Mouse (Mus musculus): ENCODE data around the gene Atpaf1. TPM values are rescaled to one million over a fixed set of nuclear protein-coding genes. Genes with fewer than 3 reads are reported as not detected.

The Atpaf1 gene
- polyA plus RNA-seq, 1 experiment from 2014 or later: 31.1 TPM

DNA sequence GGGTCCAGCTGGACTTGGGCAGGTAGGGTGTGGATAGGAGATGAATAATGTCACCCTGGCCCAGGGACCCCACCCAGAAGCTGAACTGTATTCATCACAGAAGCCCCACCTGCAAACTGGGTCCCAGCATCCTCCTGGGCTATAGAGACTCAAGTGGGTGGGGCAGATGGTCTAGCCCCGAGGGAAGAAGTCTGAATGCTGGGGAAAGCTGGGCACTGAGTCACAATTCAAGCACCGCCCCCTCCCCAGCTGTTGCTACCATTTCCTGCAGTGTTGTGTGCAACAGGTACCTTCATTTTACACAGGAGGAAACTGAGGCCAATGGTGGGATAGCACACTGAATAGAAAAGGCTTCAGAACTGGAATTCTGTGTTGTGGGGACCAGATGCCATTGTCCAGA lies 47.4 kb downstream of the Atpaf1 start:
- Histone ChIP-seq H3K36me3 (ENCODE audit: poor library complexity, severe bottlenecking) (no peaks in the 10 kb centered on the region; the same call in 1 of the 2 replicates), H3K9me3 (replicated peaks) (no peaks in the 10 kb centered on the region), H3K27ac (no peak overlapping the region), H3K9ac (no peak overlapping the region), H3K4me3 (no peak overlapping the region), H3K4me1 (peaks cover 7% of the 10 kb centered on the region; the same call in 1 of the 2 replicates), H3K4me2 (no peak overlapping the region), H3K27me3 (peaks cover 11% of the 10 kb centered on the region; the same call in 1 of the 2 replicates)
- no peak for ATAC-seq
- 50% methylated on average over 2 of the region's 2 CpGs for WGBS

DNA sequence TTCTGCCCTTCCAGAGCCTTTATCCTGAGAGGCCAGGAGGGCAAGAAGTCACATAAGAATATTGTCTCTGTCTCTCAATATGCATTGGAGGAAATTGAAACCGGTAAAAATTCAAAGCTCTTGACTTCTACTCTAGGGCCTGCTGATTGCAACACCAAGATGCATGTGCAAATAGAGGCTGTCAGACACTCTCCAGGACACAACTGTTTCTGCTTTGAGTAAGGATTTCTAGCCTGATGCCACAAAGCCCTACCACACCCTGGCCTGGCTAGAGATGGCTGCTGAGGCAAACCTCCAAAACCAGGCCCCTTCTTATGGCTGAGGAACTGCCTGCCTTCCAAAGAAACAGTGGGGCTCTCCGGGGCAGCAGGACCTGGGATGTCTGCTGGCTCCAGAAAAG lies 51.0 kb downstream of the Atpaf1 start:
- ATAC-seq: no peak
- Histone ChIP-seq H3K9ac (no peak overlapping the region), H3K4me1 (peaks cover 7% of the 10 kb centered on the region), H3K27ac (no peak overlapping the region), H3K36me3 (ENCODE audit: poor library complexity, severe bottlenecking) (no peaks in the 10 kb centered on the region; the same call in 1 of the 2 replicates), H3K9me3 (replicated peaks) (no peaks in the 10 kb centered on the region), H3K27me3 (no peaks in the 10 kb centered on the region), H3K4me3 (no peak overlapping the region), H3K4me2 (no peak overlapping the region)
- 85% methylated on average over 2 of the region's 2 CpGs for WGBS

DNA sequence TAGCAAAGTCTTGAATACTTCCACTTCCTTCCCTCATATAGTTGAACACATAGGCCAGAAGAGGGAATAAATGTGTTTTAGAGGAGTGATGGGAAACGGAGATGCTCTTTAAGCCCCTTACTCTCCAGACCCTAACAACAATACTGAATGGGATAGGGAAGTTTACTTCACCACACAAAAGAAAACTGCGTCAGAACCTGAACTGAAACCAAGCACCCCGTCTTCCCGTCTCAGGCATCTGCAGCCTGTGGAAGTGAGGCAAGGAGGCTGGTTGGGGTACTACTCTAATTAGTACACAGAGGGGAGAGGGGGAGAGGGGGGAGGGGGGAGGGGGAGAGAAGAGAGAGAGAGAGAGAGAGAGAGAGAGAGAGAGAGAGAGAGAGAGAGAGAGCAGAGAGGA lies 53.6 kb downstream of the Atpaf1 start:
- Histone ChIP-seq H3K9me3 (replicated peaks) (no peaks in the 10 kb centered on the region), H3K4me2 (peak overlapping the region; percentile 75), H3K4me3 (no peak overlapping the region), H3K27ac (no peak overlapping the region), H3K27me3 (no peaks in the 10 kb centered on the region), H3K36me3 (ENCODE audit: poor library complexity, severe bottlenecking) (no peaks in the 10 kb centered on the region), H3K4me1 (peaks cover 7% of the 10 kb centered on the region), H3K9ac (no peak overlapping the region)
- 50% methylated on average over 4 of the region's 4 CpGs for WGBS
- ATAC-seq: no peak

DNA sequence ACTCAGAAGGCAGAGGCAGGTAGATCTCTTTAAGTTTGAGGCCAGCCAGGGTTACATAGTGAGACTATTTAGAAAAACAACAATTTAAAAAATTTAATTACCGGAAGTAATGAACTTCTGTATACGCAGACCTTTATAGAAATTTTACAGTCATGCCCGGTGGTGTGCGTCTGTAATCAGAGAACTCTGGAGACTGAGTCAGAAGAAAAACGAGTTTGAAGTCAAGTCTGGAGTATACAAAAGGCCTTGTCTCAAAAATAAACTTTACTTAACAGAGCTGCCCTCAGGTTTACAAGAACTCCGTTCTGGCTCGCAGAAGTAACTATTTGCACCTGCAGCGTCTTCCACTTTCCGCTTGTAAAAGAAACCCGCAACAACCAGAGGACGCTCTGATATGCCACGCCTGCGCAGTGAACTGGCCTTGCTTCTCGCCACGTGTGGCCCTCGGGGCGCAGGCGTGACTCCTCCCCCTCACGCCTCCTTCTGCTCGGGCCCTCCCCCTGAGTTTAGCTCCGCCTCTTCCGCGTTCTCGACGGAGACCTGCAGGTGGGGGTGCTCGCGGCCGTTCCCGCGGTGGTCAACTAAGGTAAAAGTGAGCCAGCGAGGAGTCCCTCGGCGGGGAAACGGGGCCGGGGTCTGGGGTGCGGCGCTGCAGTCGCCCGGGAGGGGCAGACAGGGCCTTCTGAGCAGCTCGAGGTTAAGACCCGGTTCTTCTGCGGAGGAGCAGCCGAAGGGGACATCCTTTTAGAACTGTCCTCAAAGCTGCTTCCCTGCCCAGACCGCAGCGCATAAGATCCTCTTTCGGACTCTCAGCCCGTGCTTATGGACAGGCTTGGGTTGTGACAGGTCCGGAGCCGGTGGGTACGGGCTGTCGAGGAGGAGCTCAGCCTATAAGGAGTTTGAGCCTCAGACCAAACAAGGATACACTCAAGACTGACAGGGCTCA lies 54.4 kb downstream of the Atpaf1 start, which contains the start of gene Mknk1:
Mknk1 (plus strand) TSS at position 503 of the 946 bp plus-strand sequence.
- peak within 1 kb of the TSS; percentile 75 for H3K4me2 ChIP-seq
- 2% methylated on average over 51 of the region's 51 CpGs for WGBS
- peaks cover 7% of the 10 kb centered on the region for H3K4me1 ChIP-seq
- H3K4me3 ChIP-seq: peak within 1 kb of the TSS; percentile 64
- no peaks in the 10 kb centered on the region for H3K36me3 ChIP-seq (ENCODE audit: poor library complexity, severe bottlenecking)
- H3K27ac ChIP-seq: peak within 1 kb of the TSS; percentile 28; the same call in 1 of the 2 replicates
- peak within 1 kb of the TSS; percentile 77 for H3K9ac ChIP-seq
- H3K27me3 ChIP-seq: no peaks in the 10 kb centered on the region
- ATAC-seq: peak; percentile 96
- no peaks in the 10 kb centered on the region for H3K9me3 ChIP-seq (replicated peaks)

GRCm38 (mm10) chr4:115839956-115840355 lies 55.3 kb downstream of the Atpaf1 start:
- no peaks in the 10 kb centered on the region for H3K36me3 ChIP-seq (ENCODE audit: poor library complexity, severe bottlenecking)
- no peak overlapping the region for H3K27ac ChIP-seq
- H3K4me2 ChIP-seq: peak overlapping the region; percentile 75
- WGBS: 62% methylated on average over 4 of the region's 4 CpGs
- ATAC-seq: no peak
- H3K27me3 ChIP-seq: no peaks in the 10 kb centered on the region
- H3K4me3 ChIP-seq: peak overlapping the region; percentile 64
- H3K4me1 ChIP-seq: peaks cover 7% of the 10 kb centered on the region
- no peaks in the 10 kb centered on the region for H3K9me3 ChIP-seq (replicated peaks)
- peak overlapping the region; percentile 77; the same call in 1 of the 2 replicates for H3K9ac ChIP-seq

- no peak overlapping the region for H3K27ac ChIP-seq
- no peak overlapping the region for H3K4me2 ChIP-seq
- 95% methylated on average over 4 of the region's 4 CpGs for WGBS
- H3K36me3 ChIP-seq (ENCODE audit: poor library complexity, severe bottlenecking): no peaks in the 10 kb centered on the region
- H3K4me1 ChIP-seq: peaks cover 7% of the 10 kb centered on the region
- H3K9ac ChIP-seq: no peak overlapping the region
- no peaks in the 10 kb centered on the region for H3K27me3 ChIP-seq
- no peak for ATAC-seq
- no peaks in the 10 kb centered on the region for H3K9me3 ChIP-seq (replicated peaks)
- no peak overlapping the region for H3K4me3 ChIP-seq
Measured at GRCm38 (mm10) chr4:115840842-115841241, 56.2 kb downstream of the Atpaf1 start.

DNA sequence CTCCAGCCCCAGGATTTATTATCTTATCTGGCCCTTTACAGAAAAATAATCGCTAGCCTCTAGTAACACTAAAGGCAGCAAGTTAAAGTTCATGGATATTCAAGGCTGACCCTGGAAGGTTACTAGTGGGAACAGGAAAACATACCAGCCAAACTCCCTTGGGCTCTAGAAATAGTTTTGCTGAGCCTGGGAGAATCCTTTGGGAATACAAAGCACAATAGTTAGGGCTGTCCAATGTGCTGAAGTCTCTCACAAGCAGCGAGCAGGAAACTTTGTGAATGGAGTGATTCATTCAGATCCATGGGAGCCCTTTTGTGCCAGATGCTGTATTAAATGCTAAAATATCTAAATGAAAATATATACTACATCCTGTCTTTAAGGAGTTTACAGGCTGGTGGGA lies 62.0 kb downstream of the Atpaf1 start:
- Histone ChIP-seq H3K27me3 (no peaks in the 10 kb centered on the region), H3K4me1 (peaks cover 15% of the 10 kb centered on the region), H3K9ac (no peak overlapping the region), H3K36me3 (ENCODE audit: poor library complexity, severe bottlenecking) (peaks cover 27% of the 10 kb centered on the region), H3K27ac (no peak overlapping the region), H3K9me3 (replicated peaks) (no peaks in the 10 kb centered on the region), H3K4me2 (no peak overlapping the region), H3K4me3 (no peak overlapping the region)
- no peak for ATAC-seq
- WGBS: 49% methylated on average over 2 of the region's 2 CpGs

DNA sequence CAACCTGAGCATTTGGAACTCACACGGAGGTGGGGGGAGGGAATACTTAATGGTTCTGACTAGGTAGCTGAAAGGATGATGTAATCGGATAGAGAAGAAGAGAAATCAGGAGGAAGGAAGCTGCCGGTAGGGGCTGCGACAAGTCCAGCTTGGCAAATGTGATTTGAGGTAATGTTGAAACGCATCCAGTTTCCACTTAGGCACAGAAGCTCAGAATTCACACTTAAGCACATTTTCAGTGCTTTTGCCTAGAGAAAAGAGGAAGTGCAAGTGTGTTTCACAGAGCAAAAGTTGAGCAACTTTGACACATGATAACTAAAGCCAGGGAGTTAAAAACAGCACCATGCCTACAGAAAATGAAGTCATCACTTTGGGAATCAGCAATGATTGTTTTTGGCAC lies 62.8 kb downstream of the Atpaf1 start:
- H3K4me3 ChIP-seq: no peak overlapping the region
- H3K36me3 ChIP-seq (ENCODE audit: poor library complexity, severe bottlenecking): peaks cover 28% of the 10 kb centered on the region
- no peak overlapping the region for H3K4me2 ChIP-seq
- H3K9me3 ChIP-seq (replicated peaks): no peaks in the 10 kb centered on the region
- WGBS: 43% methylated on average over 5 of the region's 5 CpGs
- peaks cover 15% of the 10 kb centered on the region for H3K4me1 ChIP-seq
- H3K9ac ChIP-seq: no peak overlapping the region
- no peaks in the 10 kb centered on the region for H3K27me3 ChIP-seq
- H3K27ac ChIP-seq: peak overlapping the region; percentile 35; the same call in 1 of the 2 replicates
- peak; percentile 43; the same call in 1 of the 2 replicates for ATAC-seq

DNA sequence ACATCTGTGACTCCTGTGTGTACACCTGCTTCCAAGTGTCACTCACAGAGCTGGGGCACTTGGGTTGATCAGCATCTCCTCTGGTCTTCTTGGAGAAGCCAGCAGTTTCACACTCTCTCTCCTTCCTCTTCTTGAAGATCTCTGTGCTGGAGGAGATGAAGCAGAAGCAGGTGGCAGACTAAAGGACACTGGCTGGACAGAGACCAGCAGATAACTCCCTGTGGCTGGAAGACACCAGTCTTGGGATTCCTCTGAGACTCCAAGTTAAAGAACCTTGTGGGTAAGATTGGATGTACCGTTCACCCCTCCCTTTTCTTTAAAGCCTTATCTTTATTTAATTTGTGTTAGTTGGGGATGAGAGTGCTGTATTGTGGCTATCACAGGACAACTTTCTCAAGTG lies 63.5 kb downstream of the Atpaf1 start:
- Histone ChIP-seq H3K36me3 (ENCODE audit: poor library complexity, severe bottlenecking) (peaks cover 28% of the 10 kb centered on the region), H3K27me3 (no peaks in the 10 kb centered on the region), H3K9ac (no peak overlapping the region), H3K27ac (no peak overlapping the region), H3K4me1 (peaks cover 15% of the 10 kb centered on the region), H3K4me3 (no peak overlapping the region), H3K4me2 (no peak overlapping the region), H3K9me3 (replicated peaks) (no peaks in the 10 kb centered on the region)
- WGBS: 94% methylated on average over 1 of the region's 1 CpGs
- no peak for ATAC-seq

- Histone ChIP-seq H3K9ac (no peak overlapping the region), H3K27me3 (no peaks in the 10 kb centered on the region), H3K4me3 (no peak overlapping the region), H3K4me2 (no peak overlapping the region), H3K4me1 (peaks cover 15% of the 10 kb centered on the region), H3K27ac (no peak overlapping the region), H3K36me3 (ENCODE audit: poor library complexity, severe bottlenecking) (peaks cover 28% of the 10 kb centered on the region), H3K9me3 (replicated peaks) (no peaks in the 10 kb centered on the region)
- WGBS: 77% methylated on average over 8 of the region's 8 CpGs
- ATAC-seq: no peak
Measured at GRCm38 (mm10) chr4:115848990-115849677, 64.5 kb downstream of the Atpaf1 start.

DNA sequence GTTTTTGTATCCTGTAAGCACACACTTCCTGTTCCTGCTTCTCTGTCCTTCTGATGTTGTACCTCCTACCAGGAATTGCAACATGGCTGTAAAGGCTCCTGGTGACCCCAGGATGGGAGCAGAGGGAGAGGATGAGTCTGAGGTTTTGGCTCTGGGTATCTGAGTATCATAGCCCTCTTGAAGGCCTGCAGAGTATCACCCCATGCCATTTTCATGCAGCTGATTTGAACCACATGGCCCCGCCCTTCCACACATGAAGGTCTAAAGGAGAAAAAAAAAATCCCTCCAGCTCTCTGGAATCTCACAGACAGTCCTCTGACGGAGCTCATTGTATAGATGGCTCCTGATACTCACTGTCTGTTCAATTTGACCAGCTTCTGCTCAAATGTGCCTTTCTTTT lies 65.5 kb downstream of the Atpaf1 start:
- Histone ChIP-seq H3K4me1 (peaks cover 18% of the 10 kb centered on the region), H3K4me3 (no peak overlapping the region), H3K4me2 (no peak overlapping the region), H3K9me3 (replicated peaks) (no peaks in the 10 kb centered on the region), H3K27me3 (no peaks in the 10 kb centered on the region), H3K36me3 (ENCODE audit: poor library complexity, severe bottlenecking) (peaks cover 28% of the 10 kb centered on the region), H3K9ac (no peak overlapping the region), H3K27ac (no peak overlapping the region)
- ATAC-seq: no peak
- WGBS: 78% methylated on average over 2 of the region's 2 CpGs

GRCm38 (mm10) chr4:115850631-115851030 lies 66.0 kb downstream of the Atpaf1 start:
- Histone ChIP-seq H3K27ac (no peak overlapping the region), H3K36me3 (ENCODE audit: poor library complexity, severe bottlenecking) (peaks cover 28% of the 10 kb centered on the region), H3K4me1 (peaks cover 23% of the 10 kb centered on the region), H3K9ac (no peak overlapping the region), H3K27me3 (no peaks in the 10 kb centered on the region), H3K4me3 (no peak overlapping the region), H3K9me3 (replicated peaks) (no peaks in the 10 kb centered on the region), H3K4me2 (no peak overlapping the region)
- WGBS: 80% methylated on average over 2 of the region's 2 CpGs
- no peak for ATAC-seq

Measured in forebrain, embryonic 13.5 days (tissue).